Mouse (Mus musculus): ENCODE data around the gene Dnm2.

DNA sequence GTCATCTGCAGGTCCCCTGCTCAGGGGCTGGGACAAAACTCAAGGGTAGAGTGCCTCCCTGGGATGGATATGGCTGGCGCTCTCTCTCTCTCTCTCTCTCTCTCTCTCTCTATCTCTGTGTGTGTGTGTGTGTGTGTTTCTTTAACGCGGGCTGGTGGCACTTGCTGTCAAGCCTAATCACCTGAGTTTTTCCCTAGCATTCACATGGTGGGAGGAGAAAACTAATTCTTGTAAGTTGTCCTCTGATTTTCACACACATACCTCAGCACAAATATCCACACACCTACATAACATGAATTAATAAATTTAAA is 101.9 kb downstream of the Dnm2 start:
- TF ChIP-seq POLR2A (IDR thresholded peaks at IDR 0.05; ENCODE audit: insufficient read depth, low read length): no peak
- TF ChIP-seq CTCF (IDR thresholded peaks at IDR 0.05; ENCODE audit: low read depth, low read length): no peak
